Mouse (Mus musculus): ENCODE results near the gene Dcp1b.
A peak's percentile ranks its signal among the peaks of the same experiment; 100 is the strongest.

The Dcp1b gene

DNA sequence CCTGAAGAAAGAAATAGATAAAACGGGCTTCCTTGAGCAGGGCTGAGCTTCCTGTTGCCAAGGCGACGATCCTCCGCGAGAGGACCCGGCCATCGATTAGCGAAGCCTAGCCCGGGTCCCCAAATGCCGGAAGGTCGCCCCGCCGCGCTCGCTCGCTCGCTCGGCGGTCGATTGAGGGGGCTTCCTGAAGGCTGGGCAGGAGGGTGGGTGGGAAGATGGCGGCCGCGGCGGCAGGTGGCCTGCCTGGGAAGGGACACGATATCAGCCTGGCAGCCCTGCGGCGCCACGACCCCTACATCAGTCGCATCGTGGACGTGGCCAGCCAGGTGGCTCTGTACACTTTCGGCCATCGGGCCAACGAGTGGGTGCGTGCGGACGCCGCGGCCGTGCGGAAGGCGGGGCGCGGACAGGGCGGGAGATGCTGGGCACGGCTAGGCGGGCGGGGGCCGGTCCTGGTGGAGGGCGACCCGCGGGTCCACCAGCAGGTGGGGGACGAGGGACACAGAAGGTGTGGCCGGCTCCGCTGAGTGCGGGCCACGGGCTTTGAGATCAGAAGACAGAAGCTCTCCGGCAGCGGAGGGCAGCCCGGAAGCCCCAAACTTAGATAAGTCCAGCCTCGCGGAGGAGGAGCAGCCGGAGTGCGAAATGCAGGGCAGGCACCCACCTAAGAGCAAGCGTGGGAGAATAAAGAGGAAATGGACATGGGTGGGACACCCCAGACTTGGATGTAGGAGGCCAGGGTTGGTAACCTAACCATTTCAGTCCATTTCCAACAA lies at the start of gene Dcp1b:
Dcp1b (plus strand) TSS at position 176 of the 776 bp plus-strand sequence.
- DNase-seq (ENCODE audit: extremely low spot score, low spot score): peak; percentile 95

DNA sequence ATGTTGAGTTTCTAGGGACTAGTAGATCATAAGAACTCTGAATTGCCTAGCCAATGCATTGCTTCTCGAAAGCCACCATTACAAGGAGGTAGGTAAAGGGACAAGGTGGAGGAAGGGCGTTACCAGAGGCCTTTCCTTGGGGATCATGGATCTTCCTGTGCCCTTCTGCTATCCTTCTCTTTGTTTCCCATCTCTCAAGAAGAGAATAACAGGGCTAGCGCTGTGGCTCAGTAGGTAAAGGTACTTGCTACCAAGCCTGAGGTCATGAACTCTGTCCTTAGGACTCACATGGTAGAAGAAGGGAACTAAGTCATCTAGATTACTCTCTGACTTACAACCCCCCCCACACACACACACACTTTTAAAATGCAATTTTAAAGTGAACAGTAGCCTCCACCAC lies 48.1 kb upstream of the Dcp1b start:
- DNase-seq (ENCODE audit: extremely low spot score, low spot score): no peak

DNA sequence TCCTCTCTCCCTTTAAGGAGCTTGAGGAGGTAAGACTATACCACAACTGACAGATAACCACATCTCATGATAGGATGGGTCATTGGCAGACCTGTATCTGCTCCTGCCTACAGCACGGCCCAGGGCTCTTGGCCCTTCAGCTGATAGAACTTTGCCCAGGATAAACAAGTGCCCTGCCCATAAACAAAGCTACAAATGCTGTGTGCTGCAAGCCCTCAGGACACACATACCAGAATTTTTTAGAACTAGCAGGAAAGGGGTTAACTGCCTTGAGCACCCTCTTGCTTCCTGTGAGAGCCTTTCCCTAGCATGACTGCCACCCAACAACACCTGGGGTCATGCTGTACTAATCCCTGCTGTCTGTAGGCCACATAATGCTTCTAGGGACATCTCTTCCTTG lies 47.0 kb upstream of the Dcp1b start:
- no peak for DNase-seq (ENCODE audit: extremely low spot score, low spot score)

DNA sequence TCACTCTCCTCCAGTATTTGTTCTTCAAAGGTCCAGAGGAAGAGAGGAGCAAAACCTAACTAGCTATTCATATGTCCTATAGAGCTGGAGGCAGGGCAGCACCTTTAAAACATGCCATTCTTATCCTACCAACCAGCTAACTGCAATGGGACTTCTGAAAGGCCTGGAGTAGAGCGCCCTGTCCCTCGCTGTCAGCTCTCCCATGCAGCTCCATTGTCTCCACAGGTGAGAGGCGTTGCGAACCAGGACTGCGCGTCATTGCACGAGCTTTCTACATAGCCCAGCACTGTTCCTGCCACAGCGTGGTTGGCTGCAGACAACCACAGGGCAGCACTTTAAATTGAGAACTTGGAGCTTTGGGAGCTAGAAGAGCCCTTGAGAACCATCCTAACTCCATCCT lies 46.5 kb upstream of the Dcp1b start:
- no peak for DNase-seq (ENCODE audit: extremely low spot score, low spot score)

DNA sequence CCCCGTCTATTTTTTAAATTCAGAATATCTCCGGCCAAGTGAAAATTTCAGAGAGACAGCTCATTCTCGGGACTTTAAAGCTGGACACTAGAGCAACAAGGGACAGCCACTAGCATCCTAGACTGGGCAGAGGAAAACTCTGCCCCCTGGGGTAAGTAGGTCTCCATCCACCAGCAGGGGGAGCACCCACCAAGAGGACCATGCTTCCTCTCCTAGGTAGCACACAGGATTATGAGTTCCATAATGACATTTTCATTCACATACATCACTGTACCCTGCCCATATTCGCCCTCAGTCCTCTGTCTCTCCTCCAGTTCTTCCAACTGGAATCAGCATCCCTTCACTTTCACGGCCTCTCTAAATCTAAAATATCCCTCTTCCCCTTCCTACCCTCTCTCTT lies 45.4 kb upstream of the Dcp1b start:
- DNase-seq (ENCODE audit: extremely low spot score, low spot score): no peak

DNA sequence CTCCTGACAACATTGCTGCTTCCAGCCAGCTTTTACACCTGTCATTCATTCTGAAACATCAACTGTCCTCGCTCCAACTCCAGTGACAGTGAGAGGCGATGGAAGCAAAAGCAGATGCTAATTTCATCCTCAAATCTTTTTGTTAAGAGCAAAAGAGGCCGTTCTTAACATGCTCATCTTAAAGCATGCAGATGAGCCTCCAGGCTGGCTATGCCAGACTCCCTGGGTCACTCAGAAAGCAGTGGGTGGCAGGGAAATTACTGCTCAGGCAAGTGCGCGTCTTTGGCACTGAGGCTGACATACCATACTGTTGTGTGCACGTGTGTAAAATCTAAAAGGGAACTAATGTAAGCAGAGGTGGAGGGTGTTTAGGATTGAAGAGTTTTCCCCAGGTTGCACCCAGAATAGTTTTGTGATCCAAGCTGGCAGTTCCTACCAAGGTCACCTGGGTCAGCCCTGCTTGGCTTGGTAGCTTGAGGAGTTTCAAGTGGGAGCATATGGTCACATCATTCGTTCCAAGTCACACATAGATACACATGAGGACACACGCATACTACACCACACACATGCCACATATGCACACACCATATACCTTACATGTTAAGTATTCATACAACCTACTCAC lies 42.8 kb upstream of the Dcp1b start:
- no peak for DNase-seq (ENCODE audit: extremely low spot score, low spot score)

DNA sequence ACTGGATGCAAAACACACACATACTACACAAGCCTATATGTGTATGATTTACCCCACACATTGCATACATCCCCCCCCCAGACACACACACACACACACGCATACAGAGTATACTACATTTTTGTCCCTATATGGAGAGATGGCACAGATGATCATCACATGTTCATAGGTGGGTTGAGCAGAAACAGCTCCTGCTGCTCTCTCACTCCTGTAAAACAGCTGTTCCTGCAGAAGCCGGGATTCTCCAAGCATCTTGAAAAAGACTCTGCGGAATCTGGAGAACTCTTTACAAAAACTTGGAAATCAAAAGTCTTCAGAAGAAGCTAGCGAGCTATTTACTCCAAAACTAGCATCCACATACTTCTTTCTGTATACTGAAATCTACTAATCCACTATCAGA lies 42.2 kb upstream of the Dcp1b start:
- no peak for DNase-seq (ENCODE audit: extremely low spot score, low spot score)

DNA sequence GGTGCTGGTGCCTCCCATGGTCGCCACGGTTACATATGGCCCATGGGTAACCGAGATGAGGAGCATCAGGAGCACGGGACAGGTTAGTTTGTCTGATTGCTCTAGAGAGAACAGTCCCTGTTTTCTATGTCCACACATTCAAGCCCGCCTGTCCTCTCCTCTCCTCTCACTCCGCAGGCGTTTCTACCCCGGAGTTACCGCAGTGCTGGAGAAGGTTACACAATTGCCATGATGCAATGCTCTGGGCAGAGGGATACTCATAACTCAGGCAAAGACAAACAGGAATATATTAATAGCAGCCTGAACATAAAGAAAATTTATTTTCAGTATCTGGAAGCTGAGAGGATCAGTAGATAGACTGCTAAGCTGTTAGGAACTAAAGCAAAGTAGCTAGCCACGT lies 37.3 kb upstream of the Dcp1b start:
- DNase-seq (ENCODE audit: extremely low spot score, low spot score): no peak

DNA sequence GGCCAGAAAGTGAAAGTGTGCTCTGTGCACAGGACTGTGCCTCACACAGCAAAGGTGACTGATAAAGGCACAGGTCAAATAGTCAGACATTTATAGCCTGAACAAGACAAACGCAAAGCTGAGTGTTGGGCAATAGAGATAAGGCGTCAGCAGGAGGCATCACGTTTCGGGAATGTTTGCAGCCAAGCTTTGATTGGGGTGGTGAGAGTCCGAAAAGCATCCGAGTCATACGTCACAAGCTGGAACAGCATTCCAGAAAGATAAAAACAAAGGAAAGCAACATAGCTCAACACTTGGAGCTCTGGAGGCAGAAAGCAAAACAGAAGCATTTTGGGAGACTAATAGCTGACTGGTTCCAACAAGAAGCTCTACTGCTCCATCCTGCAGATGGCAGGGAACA lies 35.5 kb upstream of the Dcp1b start:
- no peak for DNase-seq (ENCODE audit: extremely low spot score, low spot score)

DNA sequence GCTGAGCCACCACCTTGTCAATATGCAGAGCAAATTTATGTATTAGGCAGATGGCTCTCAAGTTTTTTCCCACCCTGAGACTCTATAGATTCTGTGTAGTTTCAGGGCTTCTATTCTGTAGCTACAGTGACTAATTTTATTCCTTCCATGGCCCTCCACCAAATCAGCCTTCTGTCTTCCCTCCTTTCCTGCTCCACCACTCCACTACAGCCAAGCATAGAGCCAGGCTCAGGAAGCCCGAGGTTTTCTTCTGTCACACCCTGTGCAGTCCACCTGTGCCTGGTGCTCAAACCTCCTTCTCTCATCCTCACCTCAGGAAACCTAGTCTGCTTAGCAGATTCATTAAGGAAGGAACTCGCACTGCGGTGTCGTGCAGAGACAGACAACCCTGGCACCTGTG lies 29.9 kb upstream of the Dcp1b start:
- DNase-seq (ENCODE audit: extremely low spot score, low spot score): no peak

DNA sequence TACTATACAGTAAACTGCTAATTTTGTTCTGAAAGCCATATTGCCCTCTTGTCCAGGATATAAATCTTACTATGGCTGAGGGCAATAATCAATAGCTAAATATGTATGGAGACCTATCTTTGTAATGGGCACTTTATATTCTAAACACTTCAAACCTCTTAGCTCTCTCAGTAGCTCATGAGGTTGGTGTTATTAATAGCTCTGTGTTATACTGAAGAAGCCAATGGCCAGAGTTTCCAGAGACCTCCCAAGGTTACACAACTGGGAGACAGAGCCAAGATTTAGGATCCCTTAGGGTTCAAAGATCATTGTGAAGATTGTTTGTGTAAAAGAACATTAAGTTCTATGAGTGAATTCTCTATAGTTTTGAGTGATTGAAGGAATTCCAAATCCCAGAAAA lies 9.4 kb upstream of the Dcp1b start:
- DNase-seq (ENCODE audit: extremely low spot score, low spot score): no peak

DNA sequence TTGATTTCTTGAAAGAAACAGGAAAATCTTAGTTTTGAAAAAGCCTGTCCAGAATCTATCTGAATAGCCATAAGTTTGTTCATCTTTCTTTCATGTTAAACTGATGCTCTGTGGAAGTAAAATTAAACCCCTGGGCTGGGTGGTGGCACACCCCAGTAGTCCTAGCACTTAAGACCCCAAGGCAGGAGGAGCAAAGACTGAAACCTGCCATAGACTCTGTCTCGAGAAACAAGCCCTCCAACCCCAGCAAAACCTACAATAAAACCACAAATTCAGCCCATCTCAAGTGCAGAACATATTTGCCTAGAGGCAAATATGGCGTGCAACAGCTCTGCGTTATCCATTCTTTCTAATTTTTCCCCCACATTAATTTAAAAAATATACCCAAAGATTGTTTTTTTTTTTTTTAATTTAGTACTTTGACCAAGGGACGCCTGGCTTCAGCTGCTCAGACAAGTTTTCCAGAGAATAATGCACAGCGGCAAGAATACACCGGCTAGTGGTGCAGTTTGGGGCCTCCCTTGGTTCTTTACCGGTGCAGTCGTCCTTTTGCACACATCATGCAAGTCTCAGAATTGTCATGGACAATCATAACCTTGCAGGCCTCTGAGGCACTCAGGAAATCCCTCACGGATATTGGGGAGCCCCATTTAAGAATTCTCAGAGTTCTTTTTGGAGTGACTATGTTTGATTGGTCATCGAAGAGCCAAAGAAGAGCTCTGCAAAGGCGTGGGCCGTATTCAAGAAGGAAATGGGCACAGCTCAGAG lies 562 bp upstream of the Dcp1b start:
- no peak for DNase-seq (ENCODE audit: extremely low spot score, low spot score)

DNA sequence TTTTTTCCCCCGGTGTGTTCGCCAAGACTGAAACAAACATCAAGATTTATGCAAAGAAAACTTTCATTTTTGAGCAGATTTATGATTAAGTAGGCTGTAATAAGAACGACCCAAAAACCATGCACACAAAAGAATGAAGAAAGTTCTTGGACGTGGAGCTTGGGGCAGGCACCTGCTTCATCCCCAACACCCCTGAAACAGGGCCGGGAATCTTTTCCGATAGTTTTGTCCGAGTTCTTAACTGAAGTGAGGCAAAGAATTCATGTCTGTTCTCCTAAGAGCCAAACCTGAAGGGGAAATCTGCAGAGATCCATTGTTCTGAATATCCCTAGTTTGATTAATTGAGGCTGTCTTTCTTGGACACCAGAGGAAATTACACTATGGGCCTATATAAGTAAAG lies 1.1 kb downstream of the Dcp1b start:
- DNase-seq (ENCODE audit: extremely low spot score, low spot score): no peak

DNA sequence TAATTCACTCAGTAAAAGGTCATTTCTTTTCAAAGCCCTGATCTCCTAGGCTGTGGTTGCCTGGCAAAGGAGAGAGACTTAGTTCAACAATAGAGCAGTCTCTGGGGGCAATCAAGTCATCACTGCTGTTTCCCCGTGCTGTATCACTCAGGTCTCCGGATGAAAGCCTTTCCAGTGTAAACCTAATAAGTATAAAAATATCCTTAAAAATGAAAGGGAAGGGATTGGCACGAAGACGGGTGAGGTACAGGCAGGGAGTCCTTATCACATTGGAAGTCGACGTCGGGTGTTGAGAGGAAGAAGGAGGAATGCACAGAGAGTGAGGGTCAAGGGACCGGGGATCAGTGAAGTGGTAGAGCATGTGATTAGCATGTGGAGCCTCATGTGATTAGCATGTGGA lies 2.0 kb downstream of the Dcp1b start:
- no peak for DNase-seq (ENCODE audit: extremely low spot score, low spot score)

DNA sequence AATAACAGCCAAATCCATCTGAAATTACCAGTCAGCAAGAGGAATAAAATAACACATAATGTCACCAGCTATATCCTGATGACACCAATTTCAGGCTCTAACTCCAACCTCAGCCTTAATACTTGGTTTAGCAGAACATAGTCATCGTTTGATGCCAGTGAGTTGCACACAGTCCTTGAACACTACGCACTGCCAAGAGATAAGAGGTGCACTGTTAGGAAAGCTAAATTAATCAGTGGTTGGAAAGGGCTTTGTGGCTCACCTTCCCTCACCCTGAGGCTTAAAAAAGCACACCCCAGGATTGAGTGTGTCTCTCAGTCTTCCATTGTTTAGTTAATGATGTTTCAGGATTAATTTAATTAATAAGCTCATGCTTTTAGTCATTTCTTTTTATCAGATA lies 5.1 kb downstream of the Dcp1b start:
- no peak for DNase-seq (ENCODE audit: extremely low spot score, low spot score)

DNA sequence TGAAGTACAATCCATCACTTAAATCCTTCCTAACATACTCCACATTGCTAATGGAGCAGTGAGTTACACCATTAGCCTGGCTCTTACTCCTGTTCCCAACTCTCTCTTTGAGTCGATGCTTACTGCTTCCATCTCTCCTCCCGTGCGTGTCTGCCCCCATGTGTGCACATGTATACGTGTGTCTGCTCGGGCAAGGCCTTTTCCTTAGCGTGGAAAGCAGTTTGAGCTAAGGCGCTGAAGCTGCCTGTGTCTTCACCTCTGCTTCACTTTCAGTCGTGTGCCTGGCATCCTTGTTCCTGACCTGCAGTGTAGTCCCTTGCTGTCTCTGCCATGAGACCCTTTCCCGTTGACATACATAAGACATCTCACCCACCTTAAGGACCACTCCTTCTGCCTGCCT lies 7.2 kb downstream of the Dcp1b start:
- no peak for DNase-seq (ENCODE audit: extremely low spot score, low spot score)

DNA sequence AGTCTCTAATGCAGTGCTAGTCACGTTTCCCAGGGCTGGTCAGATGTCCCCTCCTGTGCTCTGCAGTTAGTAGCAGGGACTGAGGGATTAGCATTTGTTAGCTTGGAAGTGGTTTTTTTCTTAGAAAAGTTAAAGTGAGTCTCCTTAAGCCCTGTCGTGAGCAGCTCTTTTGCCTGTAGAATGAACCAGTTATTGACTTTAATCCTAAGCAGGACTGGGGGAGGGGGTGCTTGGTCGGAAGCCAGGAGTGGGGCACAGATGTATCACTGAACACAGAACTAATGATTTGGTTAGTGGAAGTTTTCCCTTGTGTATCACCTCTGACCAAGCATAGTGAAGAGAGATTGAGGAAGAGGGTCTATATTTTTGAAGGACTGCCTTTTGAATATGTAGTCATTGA lies 8.7 kb downstream of the Dcp1b start:
- DNase-seq (ENCODE audit: extremely low spot score, low spot score): no peak

DNA sequence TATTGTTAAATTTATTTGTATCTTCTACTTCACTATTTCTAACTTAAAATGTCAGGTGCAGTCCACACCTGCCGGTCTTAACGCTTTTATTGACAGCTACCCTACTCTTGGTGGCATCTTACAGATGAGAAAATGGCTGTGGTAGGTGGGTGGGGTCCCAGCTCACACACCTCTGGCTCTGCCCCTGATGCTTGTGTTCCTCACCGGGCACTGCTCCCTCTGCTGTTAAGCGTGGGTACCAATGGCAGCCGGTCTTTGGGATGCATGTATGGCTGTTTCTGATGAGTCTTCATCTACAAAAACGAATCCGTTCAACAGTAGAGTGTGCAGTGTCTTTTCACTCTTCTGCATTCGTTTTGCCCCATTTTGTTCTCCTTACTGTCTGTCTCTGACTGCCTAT lies 11.6 kb downstream of the Dcp1b start:
- no peak for DNase-seq (ENCODE audit: extremely low spot score, low spot score)

DNA sequence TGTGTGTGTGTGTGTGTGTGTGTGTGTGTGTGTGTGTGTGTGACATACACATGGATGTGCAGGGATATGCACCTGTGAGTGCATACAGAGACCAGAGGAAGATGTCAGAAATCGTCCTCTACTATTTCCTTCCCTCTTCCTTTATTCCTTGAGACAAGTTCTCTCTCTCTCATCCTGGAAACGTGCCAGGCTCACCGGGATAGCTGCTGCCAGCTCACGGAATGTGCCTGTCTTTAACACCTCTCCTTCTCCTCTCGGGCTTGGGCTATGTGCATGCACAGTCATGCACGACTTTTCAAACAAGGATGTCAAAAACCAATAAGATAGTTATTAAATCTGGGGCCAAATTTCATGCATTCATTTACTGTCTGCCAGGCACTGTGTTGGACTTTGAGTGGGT lies 12.6 kb downstream of the Dcp1b start:
- no peak for DNase-seq (ENCODE audit: extremely low spot score, low spot score)

DNA sequence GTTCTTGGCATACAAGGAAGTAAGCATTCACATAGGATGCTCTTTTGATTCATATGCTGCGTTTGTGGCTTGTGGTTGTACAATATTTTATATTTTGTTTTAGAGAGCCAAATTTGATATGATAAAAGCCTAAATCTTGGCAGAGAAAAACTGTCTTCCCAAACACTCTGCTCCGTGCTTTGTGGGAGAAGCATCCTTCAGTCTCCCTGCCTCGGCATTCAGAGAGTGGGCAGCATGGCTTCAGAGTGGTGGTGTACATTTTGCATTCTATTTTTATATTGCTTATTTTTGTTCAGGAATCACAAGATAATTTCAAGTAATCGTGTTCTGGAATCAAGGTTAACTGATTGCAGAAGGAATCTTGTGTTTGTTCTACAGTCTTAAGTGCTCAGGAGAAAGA lies 16.4 kb downstream of the Dcp1b start:
- no peak for DNase-seq (ENCODE audit: extremely low spot score, low spot score)

DNA sequence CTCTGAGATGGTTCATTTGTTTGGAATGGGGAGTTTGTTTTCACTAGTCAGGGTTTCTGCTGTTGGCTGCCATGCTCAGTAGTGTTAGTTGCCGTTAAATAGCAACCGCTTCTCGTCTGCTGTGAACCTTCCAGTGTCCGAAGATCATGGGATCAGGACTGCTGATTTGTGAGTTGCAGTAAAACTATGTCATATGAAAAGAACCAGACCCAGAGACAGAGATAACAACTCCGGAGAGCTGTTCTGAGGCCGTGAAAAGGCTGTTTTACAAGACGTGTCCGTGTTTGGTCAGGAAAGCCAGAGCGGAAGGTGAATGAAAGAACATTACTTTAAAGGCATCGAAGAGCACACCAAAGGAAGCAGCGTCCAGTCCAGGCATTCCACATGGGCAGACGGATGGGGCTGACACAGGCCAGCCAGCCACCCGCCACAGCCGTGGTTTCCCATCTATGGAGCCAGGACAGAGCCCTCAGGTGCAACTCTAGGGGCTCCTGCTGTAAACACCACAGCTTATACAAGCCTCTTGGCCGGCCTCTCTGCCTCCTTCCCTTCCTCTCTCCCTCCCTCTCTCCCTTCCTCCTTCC lies 18.6 kb downstream of the Dcp1b start:
- DNase-seq (ENCODE audit: extremely low spot score, low spot score): no peak

DNA sequence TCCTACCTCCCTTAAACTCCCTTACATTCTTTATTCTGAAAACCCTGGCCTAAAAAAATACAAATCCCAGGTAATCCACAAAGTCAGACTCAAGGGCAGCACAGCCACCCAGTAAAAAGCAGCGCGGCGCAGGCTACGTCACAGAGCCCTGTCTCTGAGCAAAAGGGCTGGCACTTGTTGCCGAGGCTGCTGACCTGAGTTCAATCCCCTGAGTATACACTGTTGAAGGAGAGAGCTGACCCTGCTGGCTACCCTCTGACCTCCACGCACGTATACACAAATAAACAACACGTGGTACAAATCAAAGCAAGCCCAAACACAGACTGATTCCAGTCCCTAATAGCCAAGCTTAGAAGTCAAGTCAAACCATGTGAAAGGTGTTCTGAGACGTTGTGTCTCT lies 19.1 kb downstream of the Dcp1b start:
- DNase-seq (ENCODE audit: extremely low spot score, low spot score): no peak
